ENCODE assay signal across 8 mouse cellular contexts in the genomic region with DNA sequence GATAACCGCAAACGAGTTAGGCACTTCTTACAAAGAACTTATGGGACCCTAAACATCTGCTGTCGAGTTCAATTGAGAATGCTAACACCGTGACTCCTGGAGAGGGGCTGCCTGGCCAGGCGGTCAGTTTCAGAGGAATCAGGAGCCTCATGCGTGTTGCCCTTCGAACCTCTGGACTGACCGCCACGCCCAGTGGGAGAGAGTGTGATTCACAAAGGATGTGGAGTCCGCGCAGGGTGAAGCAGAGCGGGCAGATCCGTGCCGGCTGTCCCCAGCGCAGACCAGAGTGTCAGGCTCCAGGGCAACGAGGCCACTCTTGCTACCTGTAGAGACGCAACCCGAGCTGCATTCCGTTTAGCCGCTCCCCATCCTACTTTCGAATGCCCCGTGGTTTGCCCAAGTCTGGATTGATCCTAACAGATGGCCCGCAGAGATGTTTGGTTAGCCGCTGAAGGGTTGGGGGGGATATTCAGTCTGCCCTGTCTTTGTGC. TPM values are rescaled to one million over a fixed set of nuclear protein-coding genes. Genes with fewer than 3 reads are reported as not detected.
A peak's percentile ranks its signal among the peaks of the same experiment; 100 is the strongest.
DNase-seq lines count a peak whose midpoint lies in the region; ATAC-seq lines count a peak whose summit lies in the region.

No protein-coding gene starts in this region.

- H3K36me3 ChIP-seq in forebrain, embryonic 13.5 days (ENCODE audit: poor library complexity, severe bottlenecking): no peaks in the 10 kb centered on the region

- intact Hi-C loops in heart, postnatal 36 days (cut with DNase I): loop anchor here (5.0 to 10.0 kb wide), 2 partner anchors 193 to 584 kb away; partner anchors contain the start of genes Gm4952 and Stx3
- intact Hi-C loops in left cerebral cortex, postnatal 36 days (cut with DNase I): loop anchor here (5.0 kb wide), 1 partner anchor 787 kb away; the partner anchor contains the start of genes Lpxn and Zfp91

- DNase-seq in R1 (ENCODE audit: low read depth, low spot score): peak; percentile 73
- peak; percentile 70 for DNase-seq in cerebellum, adult 11-12 months
- DNase-seq in heart, postnatal 36 days: peak; percentile 65 to 67
- peak; percentile 34 to 55 for DNase-seq in left cerebral cortex, postnatal 36 days (ENCODE audit: low spot score in 2 of 2)
- peak; percentile 40 for DNase-seq in right cerebral cortex, postnatal 25 days
- no peak for DNase-seq in frontal cortex, postnatal 25 days (ENCODE audit: low spot score in 2 of 2)

- H3K9ac ChIP-seq in forebrain, embryonic 13.5 days: peak overlapping the region; percentile 84

- no peaks in the 10 kb centered on the region for H3K9me3 ChIP-seq in forebrain, embryonic 13.5 days (replicated peaks)

- H3K4me1 ChIP-seq in forebrain, embryonic 13.5 days: peaks cover 16% of the 10 kb centered on the region

- H3K4me2 ChIP-seq in forebrain, embryonic 13.5 days: peak overlapping the region; percentile 66

- WGBS in forebrain, embryonic 13.5 days: under 1% methylated on average over 24 of the region's 24 CpGs

- H3K27me3 ChIP-seq in forebrain, embryonic 13.5 days: no peaks in the 10 kb centered on the region

- peak; percentile 13 for ATAC-seq in forebrain, embryonic 13.5 days
- peak; percentile 2; the same call in 1 of the 2 replicates for ATAC-seq in megakaryocyte progenitor cell, adult 5-6 weeks (replicated peaks; ENCODE audit: poor library complexity)

- H3K4me3 ChIP-seq in forebrain, embryonic 13.5 days: peak overlapping the region; percentile 70

- H3K27ac ChIP-seq in forebrain, embryonic 13.5 days: peak overlapping the region; percentile 95

RNA-seq across cellular contexts. Expression of gene Olfr1423, which starts 30.8 kb away (rescaled TPM):
- polyA plus RNA-seq in forebrain, embryonic 13.5 days (2015; fragmentation: Nextera tagmentation; extraction: Ambion mirVana): not detected in 2 replicates
- total RNA-seq in heart, postnatal 36 days (2021): not detected
- total RNA-seq in left cerebral cortex, postnatal 36 days (2021): not detected
- total RNA-seq in megakaryocyte progenitor cell, adult 5-6 weeks (2015): 0.07 TPM in 1 of 2 replicates, not detected in the other
- not detected in 2 replicates for total RNA-seq in megakaryocyte progenitor cell, adult 5-6 weeks (2017)

RNA-seq across cellular contexts. Expression of gene Osbp, which starts 44.6 kb away (rescaled TPM):
- polyA plus RNA-seq in forebrain, embryonic 13.5 days (2015; fragmentation: Nextera tagmentation; extraction: Ambion mirVana): 4.1 and 4.9 TPM in 2 replicates
- total RNA-seq in heart, postnatal 36 days (2021): 100 to 1,000 TPM; 102 to 106 TPM
- total RNA-seq in left cerebral cortex, postnatal 36 days (2021): 10 to 100 TPM; 55.5 to 59.1 TPM
- total RNA-seq in megakaryocyte progenitor cell, adult 5-6 weeks (2015): 35.3 and 40.5 TPM in 2 replicates
- total RNA-seq in megakaryocyte progenitor cell, adult 5-6 weeks (2017): 42.1 and 50.8 TPM in 2 replicates

RNA-seq across cellular contexts. Expression of gene Olfr1424, which starts 52.2 kb away (rescaled TPM):
- polyA plus RNA-seq in forebrain, embryonic 13.5 days (2015; fragmentation: Nextera tagmentation; extraction: Ambion mirVana): not detected in 2 replicates
- total RNA-seq in heart, postnatal 36 days (2021): not detected
- not detected for total RNA-seq in left cerebral cortex, postnatal 36 days (2021)
- not detected in 2 replicates for total RNA-seq in megakaryocyte progenitor cell, adult 5-6 weeks (2015)
- total RNA-seq in megakaryocyte progenitor cell, adult 5-6 weeks (2017): not detected in 2 replicates

Comparison
In these comparisons a context has a peak if more than half of its experiments do, and no peak if none do; other contexts are left out.
1. DNase-seq: peak in R1 (single experiment), cerebellum, adult 11-12 months (single experiment), heart, postnatal 36 days (2 of 2), left cerebral cortex, postnatal 36 days (2 of 2) and right cerebral cortex, postnatal 25 days (single experiment); none in frontal cortex, postnatal 25 days (0 of 2).